Mouse (Mus musculus) intestine, postnatal 0 days (tissue): ENCODE data around the gene Wdr95. TPM values are rescaled to one million over a fixed set of nuclear protein-coding genes. Genes with fewer than 3 reads are reported as not detected.

ENCODE experiments used
- ATAC-seq: fragments of 200-750 bp; cut with Nextera tagmentation; 2 replicates; pipeline ENCODE4 v1.8.0; 2017; ENCODE audit warnings: mild to moderate bottlenecking, moderate TSS enrichment, moderate library complexity
- H3K27ac ChIP-seq: fragments of 300-500 bp; sonication (generic); 2 replicates; pipeline ENCODE4 v1.5.1; 2014; ENCODE audit warnings: mild to moderate bottlenecking, low read depth, low read length, moderate library complexity
- H3K27me3 ChIP-seq: fragments of 300-500 bp; sonication (generic); replicated peaks from 2 replicates; pipeline ENCODE4 v1.6.1; 2014; ENCODE audit warnings: low read length, mixed read lengths; ENCODE audit not compliant: control insufficient read depth, insufficient read depth
- H3K36me3 ChIP-seq: fragments of 300-500 bp; sonication (generic); 2 replicates; pipeline ENCODE4 v1.6.1; 2014; ENCODE audit warnings: mild to moderate bottlenecking, moderate library complexity; ENCODE audit not compliant: control insufficient read depth, insufficient read depth
- H3K4me1 ChIP-seq: fragments of 300-500 bp; sonication (generic); replicated peaks from 2 replicates; pipeline ENCODE4 v1.6.1; 2014; ENCODE audit warnings: antibody characterized with exemption, low read length, mixed read lengths; ENCODE audit not compliant: control insufficient read depth, insufficient read depth
- H3K4me2 ChIP-seq: fragments of 300-500 bp; sonication (generic); replicated peaks from 2 replicates; pipeline ENCODE4 v1.6.1; 2014; ENCODE audit warnings: low read depth, mild to moderate bottlenecking, moderate library complexity
- H3K4me3 ChIP-seq: fragments of 300-500 bp; sonication (generic); 2 replicates; pipeline ENCODE4 v1.5.1; 2014; ENCODE audit warnings: low read depth, low read length
- H3K9ac ChIP-seq: fragments of 300-500 bp; sonication (generic); 2 replicates; pipeline ENCODE4 v1.6.1; 2014; ENCODE audit warnings: mild to moderate bottlenecking, low read depth, low read length
- H3K9me3 ChIP-seq: fragments of 300-500 bp; sonication (generic); 2 replicates; pipeline ENCODE4 v1.6.1; 2016; ENCODE audit warnings: mixed run types; ENCODE audit not compliant: control insufficient read depth
- CTCF ChIP-seq: sonication (generic); IDR thresholded peaks from 2 replicates; pipeline ENCODE4 v1.5.1; 2016; ENCODE audit warnings: low read depth, mild to moderate bottlenecking, control low read depth, antibody characterized with exemption, moderate library complexity
- WGBS: fragments of 180-500 bp; shearing (Covaris S2); extraction: QIAGEN DNeasy Blood & Tissue Kit; methylation state at CpG from one replicate; pipeline ENCODE4 v1.1.7; 2014; 5-methylcytosine and 5-hydroxymethylcytosine counted together
- polyA plus RNA-seq: library from polyadenylated mRNA; unstranded; fragments of >200 nt; fragmentation: Nextera tagmentation; extraction: Ambion mirVana; gene quantifications from 2 replicates; pipeline ENCODE4 v1.2.1, GENCODE M21; 2015

The Wdr95 gene
- polyA plus RNA-seq, 1 experiment from 2014 or later, result not detected

DNA sequence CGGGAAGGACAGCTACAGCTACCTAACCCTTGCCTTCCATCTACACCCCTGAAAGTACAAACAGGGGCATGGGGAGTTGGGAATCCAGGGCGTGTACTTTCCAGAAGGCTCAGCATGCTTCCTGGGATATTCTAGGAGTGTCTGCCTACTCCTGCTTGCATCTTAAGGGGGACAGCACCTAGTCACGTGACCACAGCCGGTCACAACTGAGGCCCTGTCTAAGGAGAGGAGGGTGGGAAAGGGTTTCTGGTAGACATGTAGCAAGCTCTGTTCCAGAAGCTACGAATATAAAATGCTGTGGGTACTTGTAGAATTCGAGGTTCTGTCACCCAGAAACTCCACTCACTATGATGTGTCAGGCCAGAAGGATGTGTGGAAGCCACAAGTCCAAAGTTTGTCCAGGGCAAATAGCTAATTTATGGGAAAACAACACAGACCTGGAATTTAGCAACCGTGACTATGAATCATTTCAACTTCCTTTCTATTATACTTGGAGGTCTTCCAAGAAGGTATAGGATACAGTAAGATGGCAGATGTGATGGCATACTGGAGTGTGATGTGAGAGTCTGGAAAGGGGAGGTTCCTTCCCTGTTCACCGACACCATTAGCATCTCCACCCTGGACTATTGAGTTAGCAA is 78.7 kb downstream of the Wdr95 start:
- H3K27me3 ChIP-seq, result no peaks in the 10 kb centered on the region
- no peak for TF ChIP-seq CTCF
- H3K4me2 ChIP-seq, result no peak overlapping the region
- ATAC-seq, result no peak
- WGBS, result 80% methylated on average over 8 of the region's 8 CpGs
- no peak overlapping the region for H3K4me3 ChIP-seq
- H3K36me3 ChIP-seq, result no peaks in the 10 kb centered on the region
- H3K9me3 ChIP-seq, result no peaks in the 10 kb centered on the region
- no peak overlapping the region for H3K27ac ChIP-seq
- H3K9ac ChIP-seq, result no peak overlapping the region
- no peaks in the 10 kb centered on the region for H3K4me1 ChIP-seq

DNA sequence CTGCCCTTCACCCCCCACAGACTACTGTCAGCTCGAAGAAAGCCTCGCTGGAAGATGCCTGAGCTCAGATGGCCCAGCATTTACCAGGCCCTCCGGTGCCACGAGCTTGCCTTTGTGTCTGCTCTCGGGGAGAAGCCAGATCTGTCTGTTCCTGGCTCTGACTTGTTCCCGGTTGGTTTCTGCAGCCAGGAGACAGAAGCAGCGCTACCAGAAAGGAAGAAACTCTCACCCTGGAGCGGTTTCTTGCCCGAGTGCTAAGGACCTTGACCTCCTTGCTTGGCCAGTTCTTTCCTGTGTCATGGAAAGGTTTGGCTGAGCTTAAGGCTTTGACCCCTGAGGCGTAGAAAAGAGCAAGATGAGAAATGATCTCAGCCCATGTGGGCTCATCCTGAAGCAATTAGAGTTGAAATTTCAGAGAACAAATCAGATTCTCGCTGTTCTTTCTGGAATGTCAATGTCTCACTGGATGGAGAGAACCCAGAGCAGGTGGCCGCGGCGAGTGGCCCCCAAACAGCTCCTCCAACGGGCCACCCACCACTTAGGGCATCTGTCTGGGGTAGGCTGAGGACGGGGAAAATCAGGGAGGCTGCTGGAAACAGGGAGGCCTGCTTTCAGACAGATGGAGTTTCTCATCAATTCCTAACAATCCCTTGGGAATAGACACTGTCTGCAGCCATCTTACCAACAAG is 83.1 kb downstream of the Wdr95 start:
- H3K27me3 ChIP-seq, result no peaks in the 10 kb centered on the region
- no peak overlapping the region for H3K27ac ChIP-seq
- H3K9ac ChIP-seq, result no peak overlapping the region
- H3K36me3 ChIP-seq, result peaks cover 12% of the 10 kb centered on the region
- WGBS, result 56% methylated on average over 16 of the region's 16 CpGs
- no peak overlapping the region for H3K4me2 ChIP-seq
- H3K4me1 ChIP-seq, result no peaks in the 10 kb centered on the region
- H3K9me3 ChIP-seq, result no peaks in the 10 kb centered on the region
- no peak for TF ChIP-seq CTCF
- H3K4me3 ChIP-seq, result no peak overlapping the region
- no peak for ATAC-seq

DNA sequence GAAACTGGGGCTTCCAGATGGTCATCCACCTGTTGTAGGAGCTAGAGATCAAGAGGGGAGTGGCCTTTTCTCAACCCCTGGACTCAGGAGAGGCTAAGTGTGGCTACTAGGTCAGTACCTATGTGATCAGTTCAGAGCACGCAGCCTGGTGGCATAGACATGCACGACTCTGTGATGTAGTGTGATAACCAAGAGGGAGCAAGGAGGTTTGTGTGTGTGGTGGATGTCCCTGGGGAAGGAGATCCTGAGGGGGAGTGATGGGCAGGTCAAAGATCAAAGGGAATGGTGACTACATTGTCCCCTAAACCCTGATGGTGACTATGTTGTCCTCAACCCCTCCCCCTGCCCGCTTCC is 83.7 kb downstream of the Wdr95 start:
- ATAC-seq, result no peak
- Histone ChIP-seq H3K4me2 (no peak overlapping the region), H3K36me3 (peaks cover 17% of the 10 kb centered on the region), H3K4me3 (no peak overlapping the region), H3K27me3 (no peaks in the 10 kb centered on the region), H3K4me1 (no peaks in the 10 kb centered on the region), H3K27ac (no peak overlapping the region), H3K9me3 (no peaks in the 10 kb centered on the region), H3K9ac (no peak overlapping the region)
- no peak for TF ChIP-seq CTCF
- 84% methylated on average over 3 of the region's 3 CpGs for WGBS

DNA sequence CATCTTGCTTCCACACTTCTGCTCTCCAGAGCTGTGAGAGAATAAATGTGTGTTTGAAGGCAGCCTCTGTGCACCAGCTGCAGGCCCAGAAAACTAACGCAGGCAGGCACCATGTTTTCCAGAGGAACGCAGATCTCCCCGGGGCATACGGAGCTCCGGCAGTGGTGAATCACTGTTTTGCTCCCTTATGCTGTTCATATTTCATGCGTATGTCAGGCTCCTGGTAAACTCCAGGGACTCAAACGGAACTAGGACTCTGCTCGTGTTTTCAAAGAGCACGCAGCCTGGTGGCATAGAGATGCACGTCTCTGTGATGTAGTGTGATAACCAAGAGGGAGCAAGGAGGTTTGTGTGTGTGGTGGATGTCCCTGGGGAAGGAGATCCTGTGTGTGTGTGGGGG is 84.3 kb downstream of the Wdr95 start:
- H3K36me3 ChIP-seq, result peaks cover 23% of the 10 kb centered on the region
- H3K9me3 ChIP-seq, result no peaks in the 10 kb centered on the region
- WGBS, result 54% methylated on average over 10 of the region's 10 CpGs
- H3K27ac ChIP-seq, result no peak overlapping the region
- H3K4me2 ChIP-seq, result no peak overlapping the region
- H3K4me1 ChIP-seq, result no peaks in the 10 kb centered on the region
- H3K4me3 ChIP-seq, result no peak overlapping the region
- no peak for TF ChIP-seq CTCF
- H3K27me3 ChIP-seq, result no peaks in the 10 kb centered on the region
- ATAC-seq, result no peak
- no peak overlapping the region for H3K9ac ChIP-seq

DNA sequence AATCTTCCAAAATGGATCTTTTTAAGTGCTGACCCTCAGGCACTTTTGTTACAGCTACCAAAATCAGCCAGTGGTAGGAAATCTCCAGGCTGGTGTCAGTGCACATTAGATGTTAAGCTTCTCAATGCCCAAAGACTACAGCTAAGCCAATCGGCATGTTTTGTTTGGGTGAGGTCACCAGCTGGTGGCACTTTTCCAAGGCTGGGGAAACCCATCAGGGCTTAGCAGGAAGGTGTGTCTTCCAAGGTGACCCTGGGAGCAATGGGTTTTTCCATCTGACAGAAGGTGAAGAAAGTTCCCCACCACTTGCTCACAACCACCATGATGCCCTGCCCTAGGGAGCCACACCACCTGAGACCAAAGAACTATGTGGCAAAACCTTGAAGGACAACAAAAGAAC is 87.7 kb downstream of the Wdr95 start:
- TF ChIP-seq CTCF, result no peak
- H3K9ac ChIP-seq, result no peak overlapping the region
- WGBS, result 50% methylated on average over 1 of the region's 1 CpGs
- no peak for ATAC-seq
- H3K4me2 ChIP-seq, result no peak overlapping the region
- H3K4me3 ChIP-seq, result no peak overlapping the region
- no peaks in the 10 kb centered on the region for H3K27me3 ChIP-seq
- H3K4me1 ChIP-seq, result no peaks in the 10 kb centered on the region
- no peak overlapping the region for H3K27ac ChIP-seq
- peaks cover 53% of the 10 kb centered on the region for H3K36me3 ChIP-seq
- no peaks in the 10 kb centered on the region for H3K9me3 ChIP-seq

DNA sequence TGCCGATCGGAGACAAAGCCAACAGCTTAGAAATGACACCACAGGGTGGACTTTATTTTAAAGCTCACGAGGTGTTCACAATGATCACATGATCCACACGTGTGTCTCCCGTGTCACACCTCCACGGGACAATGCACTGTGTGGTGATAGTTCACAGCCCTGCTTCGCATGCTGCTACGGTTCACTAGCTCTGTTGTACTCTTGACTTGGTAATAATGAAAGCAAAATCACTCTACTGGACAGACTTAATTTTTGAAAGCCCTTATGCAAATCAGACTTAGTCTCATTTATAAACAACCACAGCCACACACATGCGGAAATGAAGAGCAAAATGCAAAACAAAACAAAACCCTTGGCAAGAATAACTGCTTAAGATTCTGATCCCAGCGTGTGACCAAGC is 88.3 kb downstream of the Wdr95 start:
- Histone ChIP-seq H3K9me3 (no peaks in the 10 kb centered on the region), H3K27me3 (no peaks in the 10 kb centered on the region), H3K36me3 (peaks cover 59% of the 10 kb centered on the region), H3K4me2 (no peak overlapping the region), H3K4me1 (no peaks in the 10 kb centered on the region), H3K4me3 (no peak overlapping the region), H3K9ac (no peak overlapping the region), H3K27ac (no peak overlapping the region)
- no peak for ATAC-seq
- 91% methylated on average over 10 of the region's 10 CpGs for WGBS
- no peak for TF ChIP-seq CTCF
